Comparison of ENCODE assay signal across 14 mouse cellular contexts in genomic region chr9:94678021-94678655, GRCm38 (mm10).
"Had no signal": no experiment of that assay in that cellular context is flagged by ENCODE, and none has a peak within 500 bp of the region (broad histone marks: within the 10 kb centered on the region; RNA-seq: fewer than 3 reads in every experiment).

No protein-coding gene starts in this region.

- H3K36me3 ChIP-seq: limb, embryonic 12.5 days; liver, embryonic 13.5 days; lung, embryonic 15.5 days; midbrain, embryonic 12.5 days; neural tube, embryonic 15.5 days had no signal

- DNase-seq: kidney, postnatal 25 days; liver; liver, embryonic 13.5 days; liver, postnatal 0 days; lung, postnatal 14 days; spleen, adult 18-20 months; thymus, adult 18-20 months; thymus, postnatal 14 days had no signal

- H3K4me1 ChIP-seq: limb, embryonic 12.5 days; liver, embryonic 13.5 days; midbrain, embryonic 12.5 days; neural tube, embryonic 15.5 days had no signal

- H3K9me3 ChIP-seq: limb, embryonic 12.5 days; liver, embryonic 13.5 days; lung, embryonic 15.5 days; midbrain, embryonic 12.5 days; neural tube, embryonic 15.5 days had no signal

- ATAC-seq: liver, postnatal 0 days; midbrain, embryonic 16.5 days had no signal

- H3K27me3 ChIP-seq: limb, embryonic 12.5 days; liver, embryonic 13.5 days; lung, embryonic 15.5 days; midbrain, embryonic 12.5 days; neural tube, embryonic 15.5 days had no signal

- H3K4me2 ChIP-seq: limb, embryonic 12.5 days; liver, embryonic 13.5 days; lung, embryonic 15.5 days; midbrain, embryonic 12.5 days; neural tube, embryonic 15.5 days had no signal

- H3K4me3 ChIP-seq: limb, embryonic 12.5 days; liver, embryonic 13.5 days; lung, embryonic 15.5 days; midbrain, embryonic 12.5 days; neural tube, embryonic 15.5 days had no signal

- H3K9ac ChIP-seq: limb, embryonic 12.5 days; liver, embryonic 13.5 days; liver, postnatal 0 days; lung, embryonic 15.5 days; midbrain, embryonic 12.5 days; neural tube, embryonic 15.5 days had no signal

- H3K27ac ChIP-seq: limb, embryonic 12.5 days; liver, embryonic 13.5 days; lung, embryonic 15.5 days; macrophage; midbrain, embryonic 12.5 days; neural tube, embryonic 15.5 days had no signal
